Mouse (Mus musculus) liver, adult 2 months (tissue): Measurements from ENCODE around the gene Phldb2.

Experiments
- CTCF ChIP-seq: fragments of 200-500 bp; IDR thresholded peaks from 2 replicates; pipeline ENCODE4 v1.5.1; 2011; ENCODE audit warnings: low read depth, low read length, control low read depth
- POLR2A ChIP-seq: fragments of 200-500 bp; IDR thresholded peaks from 2 replicates; pipeline ENCODE4 v1.6.1; 2011; ENCODE audit warnings: low read length, control low read depth; ENCODE audit not compliant: insufficient read depth; ENCODE audit errors: extremely low read depth

GRCm38 (mm10) chr16:45787650-45788049 lies 165.7 kb downstream of the Phldb2 start:
- TF ChIP-seq CTCF, result no peak
- no peak for TF ChIP-seq POLR2A
